ENCODE assay signal across 16 mouse cellular contexts in genomic region chr2:75158581-75158980, GRCm38 (mm10).
DNase-seq lines count a peak whose midpoint lies in the region; ATAC-seq lines count a peak whose summit lies in the region.
"Had no signal": no experiment of that assay in that cellular context is flagged by ENCODE, and none has a peak within 500 bp of the region (broad histone marks: within the 10 kb centered on the region; RNA-seq: fewer than 3 reads in every experiment).

No protein-coding gene starts in this region.

- no peak overlapping the region for H3K4me3 ChIP-seq in heart, embryonic 10.5 days
- no peak overlapping the region for H3K4me3 ChIP-seq in heart, embryonic 15.5 days
- H3K4me3 ChIP-seq in intestine, embryonic 15.5 days (replicated peaks) = no peak overlapping the region
- H3K4me3 ChIP-seq: forebrain, embryonic 12.5 days; limb, embryonic 15.5 days; megakaryocyte, embryonic 14.5 days; midbrain, embryonic 15.5 days had no signal

- H3K27ac ChIP-seq in heart, embryonic 10.5 days = no peak overlapping the region
- H3K27ac ChIP-seq in heart, embryonic 15.5 days = no peak overlapping the region
- H3K27ac ChIP-seq in intestine, embryonic 15.5 days = no peak overlapping the region
- H3K27ac ChIP-seq: forebrain, embryonic 12.5 days; hindbrain, embryonic 14.5 days; limb, embryonic 15.5 days; midbrain, embryonic 15.5 days had no signal

- ATAC-seq in heart, embryonic 15.5 days (replicated peaks; ENCODE audit: insufficient number of reproducible peaks, insufficient read depth, low FRiP score, low read depth) = 0 out of 2 replicates have a peak, but pooled peaks have one; percentile 18
- 0 out of 2 replicates have a peak, but pooled peaks have one; percentile 49 for ATAC-seq in intestine, embryonic 15.5 days
- ATAC-seq: midbrain, embryonic 15.5 days had no signal

- peaks cover 9% of the 10 kb centered on the region for H3K4me1 ChIP-seq in heart, embryonic 10.5 days
- H3K4me1 ChIP-seq in heart, embryonic 15.5 days (replicated peaks) = peaks cover 4% of the 10 kb centered on the region; the same call in 1 of the 2 replicates
- 0 out of 2 replicates have a peak, but pooled peaks cover 4% of the 10 kb centered on the region for H3K4me1 ChIP-seq in intestine, embryonic 15.5 days (replicated peaks)
- H3K4me1 ChIP-seq: forebrain, embryonic 12.5 days; limb, embryonic 15.5 days; megakaryocyte, embryonic 14.5 days; midbrain, embryonic 15.5 days had no signal

- no peaks in the 10 kb centered on the region for H3K9me3 ChIP-seq in heart, embryonic 10.5 days
- H3K9me3 ChIP-seq in heart, embryonic 15.5 days (replicated peaks) = no peaks in the 10 kb centered on the region
- no peaks in the 10 kb centered on the region for H3K9me3 ChIP-seq in intestine, embryonic 15.5 days
- H3K9me3 ChIP-seq: forebrain, embryonic 12.5 days; limb, embryonic 15.5 days; megakaryocyte, embryonic 14.5 days; midbrain, embryonic 15.5 days had no signal

- no peak overlapping the region for H3K9ac ChIP-seq in heart, embryonic 15.5 days
- no peak overlapping the region for H3K9ac ChIP-seq in intestine, embryonic 15.5 days
- H3K9ac ChIP-seq: forebrain, embryonic 12.5 days; hindbrain, embryonic 14.5 days; limb, embryonic 15.5 days; midbrain, embryonic 15.5 days had no signal

- peak; percentile 67 to 89 for DNase-seq in heart, adult 18-20 months
- no peak for DNase-seq in heart, embryonic 10.5 days (ENCODE audit: low spot score)
- peak; percentile 53 to 64 for DNase-seq in kidney, postnatal 4 days
- no peak for DNase-seq in kidney, adult 9 months
- DNase-seq in frontal cortex, postnatal 36 days (ENCODE audit: low spot score in 2 of 2) = no peak
- DNase-seq in cerebellum, adult 11 months = no peak
- DNase-seq: cerebellum, postnatal 14 days; thymus, adult 2 months had no signal

- 48% methylated on average over 3 of the region's 3 CpGs for WGBS in heart, embryonic 10.5 days
- WGBS in heart, embryonic 15.5 days = 55% methylated on average over 3 of the region's 3 CpGs
- 26% methylated on average over 3 of the region's 3 CpGs for WGBS in intestine, embryonic 15.5 days

- no peaks in the 10 kb centered on the region for H3K36me3 ChIP-seq in heart, embryonic 10.5 days
- H3K36me3 ChIP-seq in heart, embryonic 15.5 days = no peaks in the 10 kb centered on the region
- H3K36me3 ChIP-seq in intestine, embryonic 15.5 days = no peaks in the 10 kb centered on the region
- H3K36me3 ChIP-seq: forebrain, embryonic 12.5 days; limb, embryonic 15.5 days; midbrain, embryonic 15.5 days had no signal

- H3K27me3 ChIP-seq in heart, embryonic 10.5 days (ENCODE audit: insufficient read depth, poor library complexity, severe bottlenecking) = 0 out of 2 replicates have a peak, but pooled peaks cover 13% of the 10 kb centered on the region
- H3K27me3 ChIP-seq in heart, embryonic 15.5 days = peaks cover 3% of the 10 kb centered on the region; the same call in 1 of the 2 replicates
- H3K27me3 ChIP-seq in intestine, embryonic 15.5 days (replicated peaks) = no peaks in the 10 kb centered on the region
- H3K27me3 ChIP-seq: CH12.LX; midbrain, embryonic 15.5 days had no signal

- no peak overlapping the region for H3K4me2 ChIP-seq in heart, embryonic 15.5 days
- no peak overlapping the region for H3K4me2 ChIP-seq in intestine, embryonic 15.5 days (replicated peaks)
- H3K4me2 ChIP-seq: forebrain, embryonic 12.5 days; hindbrain, embryonic 14.5 days; limb, embryonic 15.5 days; midbrain, embryonic 15.5 days had no signal

Comparison
In these comparisons a context has a peak if more than half of its experiments do, and no peak if none do; other contexts are left out.
1. DNase-seq: peak in heart, adult 18-20 months (2 of 2) and kidney, postnatal 4 days (2 of 2); none in heart, embryonic 10.5 days (single experiment), kidney, adult 9 months (single experiment), frontal cortex, postnatal 36 days (0 of 2) and cerebellum, adult 11 months (single experiment).